Mouse (Mus musculus): Measurements from ENCODE around the gene Smyd3.
"Not testable (repeated sequence)": the region's sequence is repeated elsewhere in the genome, so short reads cannot be mapped to it uniquely, and the experiment has no call there.

The Smyd3 gene

DNA sequence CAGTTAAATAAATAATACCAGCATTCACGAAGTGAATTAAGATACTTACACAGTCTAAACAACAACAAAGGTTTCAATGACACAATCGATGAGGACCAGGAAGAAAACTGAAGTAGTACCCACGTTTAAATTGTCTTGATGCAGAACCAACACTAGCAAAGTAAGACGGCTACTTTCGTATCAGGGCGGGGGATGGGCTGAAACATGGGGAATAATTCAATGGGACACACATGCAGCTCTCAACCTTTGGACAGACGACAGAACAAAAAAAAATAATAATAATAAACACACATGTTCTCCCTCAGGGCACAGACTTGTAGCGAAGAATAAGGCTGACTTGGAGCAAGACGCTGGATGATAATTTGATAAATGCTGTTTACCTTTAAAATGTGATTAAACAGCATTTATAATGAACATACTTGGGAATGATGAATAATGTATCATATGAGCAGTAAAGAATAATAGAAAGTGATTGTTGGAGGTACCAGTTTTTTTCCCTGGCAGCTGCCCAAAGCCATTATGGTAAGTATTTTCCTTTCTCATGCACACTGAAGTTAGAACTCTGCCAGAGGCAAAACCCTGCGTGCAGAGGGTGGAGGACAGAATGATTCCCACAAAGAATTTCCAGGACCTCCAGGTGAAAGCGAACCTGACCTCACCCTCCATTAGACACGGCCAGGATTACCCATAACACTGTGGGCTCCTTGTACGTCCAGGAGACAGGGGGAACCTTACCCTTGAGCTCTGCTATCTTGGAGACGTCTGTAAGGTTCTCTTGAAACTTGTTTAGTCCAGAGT lies 340.8 kb downstream of the Smyd3 start:
- DNase-seq (ENCODE audit: extremely low spot score, low spot score), result no peak

DNA sequence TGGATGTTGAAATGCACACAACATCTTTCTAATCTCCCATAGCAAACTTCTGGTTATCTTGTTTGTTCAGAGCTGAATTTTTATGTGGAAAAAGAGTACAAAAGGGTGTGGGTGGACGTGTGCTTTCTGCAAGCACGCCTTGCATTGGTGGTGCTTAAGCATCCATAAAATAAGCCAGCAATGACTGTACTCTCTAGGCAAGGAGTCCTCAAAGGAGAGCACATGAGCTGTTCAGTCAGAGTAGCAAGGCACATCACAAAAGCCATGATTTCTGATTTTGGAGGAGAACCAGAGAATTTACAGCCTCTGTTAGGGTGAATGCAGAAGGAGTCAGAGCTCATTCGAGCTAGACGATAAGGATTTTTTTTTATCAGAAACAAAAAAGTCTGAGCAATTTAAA lies 343.6 kb downstream of the Smyd3 start:
- no peak for DNase-seq (ENCODE audit: extremely low spot score, low spot score)

GRCm38 (mm10) chr1:179170555-179170954 lies 347.3 kb downstream of the Smyd3 start:
- no peak for DNase-seq (ENCODE audit: extremely low spot score, low spot score)

- DNase-seq (ENCODE audit: extremely low spot score, low spot score), result no peak
Observed at GRCm38 (mm10) chr1:179169749-179170148, 348.1 kb downstream of the Smyd3 start.

DNA sequence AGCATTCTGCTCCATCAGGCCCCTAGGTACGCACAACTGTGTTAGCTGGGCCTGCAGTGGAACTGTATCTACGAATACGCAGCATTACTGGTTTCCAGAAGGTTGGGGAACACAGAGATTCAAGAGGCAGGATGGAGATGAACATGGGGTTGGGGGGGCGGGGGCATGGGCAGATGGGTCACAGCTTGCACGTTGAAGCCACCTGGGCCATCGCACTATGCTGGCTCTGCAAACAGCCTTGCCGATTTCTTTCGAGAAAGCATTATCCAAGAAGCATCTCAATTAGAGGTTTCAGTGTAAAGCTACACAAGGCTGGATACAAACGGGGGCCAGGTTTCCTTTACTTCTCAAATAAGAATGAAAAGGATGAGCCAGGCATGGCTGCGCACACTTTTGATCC lies 348.7 kb downstream of the Smyd3 start:
- DNase-seq (ENCODE audit: extremely low spot score, low spot score), result no peak

DNA sequence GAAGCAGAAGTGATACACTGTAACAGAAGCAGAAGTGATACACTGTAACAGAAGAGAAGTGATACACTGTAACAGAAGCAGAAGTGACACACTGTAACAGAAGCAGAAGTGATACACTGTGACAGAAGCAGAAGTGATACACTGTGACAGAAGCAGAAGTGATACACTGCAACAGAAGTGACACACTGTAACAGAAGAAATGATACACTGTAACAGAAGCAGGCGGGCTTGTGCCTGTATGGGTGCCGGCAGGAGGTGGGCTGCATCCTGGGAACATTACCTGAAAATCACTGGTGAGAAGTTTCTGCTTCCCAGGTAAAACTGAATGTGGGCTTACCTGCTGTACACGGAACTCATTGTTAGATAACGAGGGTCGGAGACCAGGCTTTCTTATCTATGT lies 353.6 kb downstream of the Smyd3 start:
- not testable (repeated sequence) for DNase-seq (ENCODE audit: extremely low spot score, low spot score)

- not testable (repeated sequence) for DNase-seq (ENCODE audit: extremely low spot score, low spot score)
Observed at GRCm38 (mm10) chr1:179162752-179163151, 355.1 kb downstream of the Smyd3 start.

DNA sequence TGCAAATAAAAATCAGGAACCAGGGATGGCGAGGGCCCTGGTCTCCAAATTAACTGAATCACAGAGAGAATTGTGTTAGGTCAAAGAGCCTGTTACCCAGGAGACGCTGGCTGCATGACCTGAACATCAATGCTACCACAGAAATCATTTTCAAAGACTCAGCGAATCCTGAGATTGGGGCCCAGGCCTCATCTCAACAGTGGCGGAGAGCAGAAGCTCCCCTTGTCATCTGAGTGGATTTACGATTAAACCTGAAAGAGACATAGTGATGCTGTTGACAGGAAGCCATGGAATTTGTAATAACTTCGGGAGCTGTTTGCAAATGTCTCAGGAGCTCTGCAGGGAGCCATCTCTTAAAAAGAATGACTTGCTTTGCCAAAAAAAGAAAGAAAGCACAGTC lies 355.9 kb downstream of the Smyd3 start:
- no peak for DNase-seq (ENCODE audit: extremely low spot score, low spot score)

DNA sequence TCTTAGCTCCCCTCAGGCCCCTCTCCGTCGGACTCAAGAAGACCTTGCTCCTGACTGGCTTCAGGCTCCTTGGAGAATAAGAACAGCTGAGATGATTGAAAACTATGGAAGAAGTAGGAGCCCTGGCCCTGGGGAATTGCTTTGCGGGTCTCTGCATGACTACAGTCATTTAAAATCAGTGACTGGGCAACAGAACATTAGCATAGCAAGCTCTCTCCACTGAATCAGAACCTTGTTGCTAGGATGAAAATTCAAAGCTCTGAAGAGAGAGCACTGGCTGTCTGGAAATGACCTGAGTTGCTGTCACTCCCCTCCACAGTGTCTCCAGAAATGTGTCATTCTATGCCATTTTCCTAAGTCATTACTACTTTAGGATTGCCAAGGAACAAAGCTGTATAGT lies 357.1 kb downstream of the Smyd3 start:
- DNase-seq (ENCODE audit: extremely low spot score, low spot score), result no peak

GRCm38 (mm10) chr1:179152376-179152775 lies 365.5 kb downstream of the Smyd3 start:
- no peak for DNase-seq (ENCODE audit: extremely low spot score, low spot score)

GRCm38 (mm10) chr1:179151275-179151674 lies 366.6 kb downstream of the Smyd3 start:
- no peak for DNase-seq (ENCODE audit: extremely low spot score, low spot score)

GRCm38 (mm10) chr1:179149468-179150140 lies 368.2 kb downstream of the Smyd3 start:
- DNase-seq (ENCODE audit: extremely low spot score, low spot score), result no peak

- no peak for DNase-seq (ENCODE audit: extremely low spot score, low spot score)
Observed at GRCm38 (mm10) chr1:179146730-179147167, 371.1 kb downstream of the Smyd3 start.

DNA sequence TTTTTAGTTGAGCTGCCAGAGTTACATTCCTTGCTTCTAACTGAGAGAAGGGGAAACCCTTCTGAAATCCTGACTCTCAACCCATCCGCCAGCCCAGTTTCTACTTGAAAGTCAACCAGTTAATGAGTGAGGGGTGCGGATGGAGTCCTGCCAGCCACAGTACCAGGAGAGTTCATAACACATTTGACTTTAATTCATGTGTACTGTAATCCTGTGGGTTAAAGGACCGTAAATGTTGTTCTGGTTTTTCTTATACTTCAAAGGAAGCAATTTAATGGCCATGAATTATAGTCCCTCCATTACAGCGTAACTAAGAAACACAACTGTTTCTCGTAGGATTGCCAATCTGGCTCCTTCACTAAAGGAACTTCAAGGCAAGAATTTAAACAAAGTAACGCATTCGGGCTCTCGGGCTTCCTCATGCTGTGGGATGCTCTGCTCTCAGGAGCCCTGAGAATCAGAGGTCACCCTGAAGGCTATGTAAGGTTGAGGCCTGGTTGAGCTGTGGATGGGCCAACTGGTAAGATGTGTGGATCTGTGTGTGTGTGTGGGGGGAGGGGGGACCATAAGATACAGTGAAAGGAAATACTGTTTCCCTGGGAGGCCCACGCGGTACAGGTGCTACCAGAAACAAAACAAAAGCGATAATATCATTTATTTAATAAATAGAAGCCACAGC lies 374.5 kb downstream of the Smyd3 start:
- DNase-seq (ENCODE audit: extremely low spot score, low spot score), result no peak

DNA sequence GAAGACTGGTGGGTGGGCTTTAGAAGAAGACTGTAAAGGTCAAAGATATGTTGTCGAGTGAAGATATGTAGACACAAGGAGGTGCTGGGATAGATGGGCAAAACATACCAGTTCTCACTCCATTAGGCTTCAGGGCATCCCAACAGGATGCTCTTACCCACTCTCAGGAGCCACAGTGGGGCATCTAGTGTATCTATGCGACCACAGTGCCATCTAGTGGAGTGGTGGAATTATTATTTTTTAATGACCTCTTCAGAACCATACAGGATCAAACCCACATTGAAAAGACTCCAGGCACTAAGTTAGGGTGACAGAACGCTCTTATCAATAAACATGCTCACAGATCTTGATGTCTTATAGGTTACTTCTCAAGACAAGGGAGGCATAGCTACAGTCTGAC lies 375.7 kb downstream of the Smyd3 start:
- peak; percentile 48 for DNase-seq (ENCODE audit: extremely low spot score, low spot score)

- no peak for DNase-seq (ENCODE audit: extremely low spot score, low spot score)
Observed at GRCm38 (mm10) chr1:179141071-179141650, 376.7 kb downstream of the Smyd3 start.

- DNase-seq (ENCODE audit: extremely low spot score, low spot score), result no peak
Observed at GRCm38 (mm10) chr1:179137145-179137477, 380.7 kb downstream of the Smyd3 start.

DNA sequence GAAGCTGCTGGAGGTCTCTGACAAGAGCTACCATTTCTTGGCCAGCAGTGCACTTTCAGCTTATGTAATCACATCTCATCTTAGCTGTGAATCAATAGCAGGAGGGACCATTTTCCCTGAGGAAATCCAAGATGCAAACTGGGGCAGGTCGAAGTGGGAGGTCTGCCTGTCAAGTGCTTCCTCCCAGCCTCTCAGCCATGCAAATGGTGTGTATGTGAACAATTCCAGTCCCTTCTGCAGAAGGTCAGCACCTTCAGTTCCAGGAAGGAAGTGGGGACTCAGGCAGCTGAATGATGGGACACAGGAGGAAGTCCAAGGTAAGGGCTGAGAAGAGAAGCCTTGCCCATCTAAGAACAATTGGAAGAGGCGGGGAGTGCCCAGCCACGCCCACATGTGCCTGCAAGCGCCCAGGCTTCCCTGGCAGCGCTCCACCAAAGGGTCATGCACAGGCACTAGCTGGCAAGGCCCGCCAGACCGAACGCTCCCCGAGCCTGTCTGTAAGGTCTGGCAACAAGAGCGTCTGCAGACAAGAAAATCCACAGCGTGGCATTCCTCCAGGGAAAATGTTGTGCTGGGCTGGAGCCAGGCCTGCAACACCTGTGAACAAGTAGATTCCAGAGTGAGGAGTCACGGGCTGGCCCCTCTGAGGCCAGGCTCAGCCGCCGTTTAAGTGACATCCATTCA lies 381.2 kb downstream of the Smyd3 start:
- no peak for DNase-seq (ENCODE audit: extremely low spot score, low spot score)

GRCm38 (mm10) chr1:179129995-179130394 lies 387.8 kb downstream of the Smyd3 start:
- DNase-seq (ENCODE audit: extremely low spot score, low spot score), result no peak

GRCm38 (mm10) chr1:179126287-179126686 lies 391.6 kb downstream of the Smyd3 start:
- no peak for DNase-seq (ENCODE audit: extremely low spot score, low spot score)

DNA sequence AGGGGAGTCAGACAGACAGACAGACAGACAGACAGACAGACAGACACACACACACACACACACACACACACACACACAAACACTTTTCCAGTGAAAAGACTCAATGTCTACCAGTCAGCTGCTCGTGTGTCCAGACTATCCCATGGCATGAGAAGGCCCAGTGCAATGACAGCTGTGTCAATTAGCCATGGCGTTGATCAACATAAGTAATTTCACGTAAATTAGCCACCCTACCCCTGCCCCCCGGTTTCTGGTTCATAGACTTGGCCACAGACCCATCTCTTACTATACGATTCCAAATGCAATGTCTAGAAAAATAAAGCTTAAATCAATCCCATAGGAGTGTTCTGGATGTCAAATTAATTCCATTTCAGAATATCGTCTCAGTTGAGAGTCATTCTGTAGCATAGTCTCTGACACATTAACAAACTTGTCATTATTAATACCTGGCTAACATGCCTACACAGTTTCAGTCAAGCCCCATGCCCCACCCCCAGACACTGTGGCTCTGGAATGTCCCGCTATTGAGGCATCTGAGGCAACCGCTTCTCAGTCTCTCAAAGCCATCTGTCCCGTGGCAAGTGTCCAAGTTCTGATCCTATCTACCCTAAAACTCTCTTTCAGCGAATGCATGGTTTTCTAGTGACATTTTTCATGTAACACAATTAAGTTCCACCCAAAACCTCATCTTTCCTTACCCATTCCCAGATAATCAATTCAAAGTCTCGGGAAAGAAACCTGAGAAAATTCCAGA lies 395.2 kb downstream of the Smyd3 start:
- no peak for DNase-seq (ENCODE audit: extremely low spot score, low spot score)
